Mouse (Mus musculus) spleen, adult 2 months (tissue): ENCODE results near the gene Fgf12.

ENCODE experiments used
- CTCF ChIP-seq: fragments of 200-500 bp; IDR thresholded peaks from 2 replicates; pipeline ENCODE4 v1.5.1; 2011; ENCODE audit warnings: mild to moderate bottlenecking, inconsistent platforms; ENCODE audit not compliant: insufficient read depth, insufficient read length, insufficient replicate concordance; ENCODE audit errors: extremely low read depth
- POLR2A ChIP-seq: fragments of 200-500 bp; IDR thresholded peaks from 2 replicates; pipeline ENCODE4 v1.6.1; 2011; ENCODE audit warnings: low read depth, low read length, inconsistent platforms

GRCm38 (mm10) chr16:28645030-28645429 lies 107.8 kb downstream of the Fgf12 start:
- no peak for TF ChIP-seq CTCF
- TF ChIP-seq POLR2A = no peak
